Mouse (Mus musculus): ENCODE results near the gene Naa38. TPM values are rescaled to one million over a fixed set of nuclear protein-coding genes. Genes with fewer than 3 reads are reported as not detected.

Naa38 gene
- total RNA-seq, 2 experiments from 2014 or later: 97.9 to 108 TPM

DNA sequence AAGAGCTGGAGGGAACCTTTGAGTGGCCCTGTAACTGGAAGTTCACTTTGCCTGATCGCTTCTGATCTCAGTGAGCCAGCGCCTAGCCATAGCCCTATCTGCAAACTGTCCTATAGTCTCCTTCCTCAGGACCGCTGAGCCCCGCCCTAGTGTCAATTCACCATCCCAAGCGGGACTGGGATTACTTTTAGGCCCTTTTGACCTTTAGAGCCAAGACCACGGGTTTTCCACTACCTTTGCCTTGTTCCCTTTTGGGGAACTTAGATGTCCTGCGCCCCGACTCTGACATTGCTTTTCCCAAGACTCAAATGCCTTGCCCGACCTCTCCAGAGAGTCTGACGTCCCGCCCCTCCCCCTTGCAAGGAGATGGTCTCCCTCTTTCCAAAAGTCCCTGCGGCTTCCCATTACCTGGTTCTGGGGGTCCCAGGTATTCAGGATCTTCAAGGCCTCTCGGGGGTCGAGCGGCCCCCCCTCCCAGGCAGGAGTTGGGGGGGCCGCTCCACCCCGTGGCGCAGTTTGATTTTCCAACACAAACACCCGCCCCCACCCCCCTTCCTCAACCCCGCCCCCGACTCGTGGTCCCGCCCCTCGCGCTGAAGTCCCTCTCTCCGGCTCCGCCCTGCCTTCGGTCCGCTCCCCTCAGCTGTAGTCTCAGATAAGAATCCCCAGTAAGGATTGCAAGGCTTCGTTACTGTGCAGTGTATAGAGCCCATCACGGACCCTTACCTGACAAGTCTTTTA, 24.7 kb downstream of the Naa38 start:
- intact Hi-C loops (cut with DNase I): loop anchor here (10.0 kb wide), 1 partner anchor 325 kb away; the partner anchor contains the start of gene Per1
- DNase-seq (ENCODE audit: low spot score in 2 of 2): no peak

- intact Hi-C loops (cut with DNase I): no loop called here
- no peak for DNase-seq (ENCODE audit: low spot score in 2 of 2)
Measured at GRCm38 (mm10) chr11:69420554-69421000, 25.3 kb downstream of the Naa38 start.

- intact Hi-C loops (cut with DNase I): no loop called here
- no peak for DNase-seq (ENCODE audit: low spot score in 2 of 2)
Measured at GRCm38 (mm10) chr11:69421131-69421977, 26.1 kb downstream of the Naa38 start.

DNA sequence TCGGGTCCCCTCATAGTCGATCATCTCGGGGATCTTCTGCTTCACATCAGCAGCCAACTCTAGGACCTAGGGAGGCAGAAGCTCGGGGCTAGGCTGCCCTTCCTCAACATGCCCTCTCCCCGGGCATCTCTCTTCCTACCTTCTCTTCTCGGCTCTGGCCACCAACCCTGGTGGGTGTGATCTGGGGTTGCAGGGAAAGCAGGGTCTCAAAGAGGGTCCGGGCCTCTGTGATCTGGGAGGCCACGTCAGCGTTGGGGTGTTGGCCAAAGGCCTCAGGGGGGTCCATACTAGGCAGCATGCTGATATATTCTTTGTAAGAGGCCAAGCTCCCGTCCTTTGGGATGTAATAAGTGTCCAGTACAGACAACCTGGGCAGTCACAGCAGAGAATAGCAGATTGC, 27.6 kb downstream of the Naa38 start:
- intact Hi-C loops (cut with DNase I): no loop called here
- DNase-seq (ENCODE audit: low spot score in 2 of 2): no peak

- intact Hi-C loops (cut with DNase I): no loop called here
- DNase-seq (ENCODE audit: low spot score in 2 of 2): no peak
Measured at GRCm38 (mm10) chr11:69423885-69424284, 28.6 kb downstream of the Naa38 start.

GRCm38 (mm10) chr11:69426246-69426645, 31.0 kb downstream of the Naa38 start:
- intact Hi-C loops (cut with DNase I): no loop called here
- DNase-seq (ENCODE audit: low spot score in 2 of 2): no peak

DNA sequence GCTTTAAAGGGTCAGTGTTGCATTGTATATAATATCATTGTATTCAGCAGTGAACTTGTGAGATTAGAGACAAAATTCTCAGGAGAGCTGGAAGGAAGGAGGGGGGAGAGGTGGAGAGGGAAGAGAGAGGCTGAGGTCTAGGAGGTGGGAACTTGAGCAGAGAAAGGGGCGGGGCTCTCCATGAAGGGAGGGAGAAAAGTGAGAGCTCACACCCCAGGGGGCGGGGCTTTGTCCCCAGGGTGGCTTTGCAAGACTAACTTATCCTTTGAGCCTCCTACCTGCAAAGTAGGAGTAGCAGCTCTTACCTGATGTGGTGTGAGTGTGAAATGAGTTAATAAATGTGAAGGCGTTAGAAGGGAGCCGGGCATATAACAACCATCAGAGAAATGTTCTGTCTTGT, 33.5 kb downstream of the Naa38 start:
- DNase-seq (ENCODE audit: low spot score in 2 of 2): no peak
- intact Hi-C loops (cut with DNase I): no loop called here

- DNase-seq (ENCODE audit: low spot score in 2 of 2): no peak
- intact Hi-C loops (cut with DNase I): no loop called here
Measured at GRCm38 (mm10) chr11:69429313-69429712, 34.0 kb downstream of the Naa38 start.

GRCm38 (mm10) chr11:69430631-69431030, 35.3 kb downstream of the Naa38 start:
- intact Hi-C loops (cut with DNase I): no loop called here
- DNase-seq (ENCODE audit: low spot score in 2 of 2): no peak

- DNase-seq (ENCODE audit: low spot score in 2 of 2): peak in 1 of 2 experiments; percentile 66
- intact Hi-C loops (cut with DNase I): loop anchor here (1.0 to 2.0 kb wide), 2 partner anchors 31 to 82 kb away; no protein-coding TSS in a partner anchor
Measured at GRCm38 (mm10) chr11:69431829-69432639, 36.7 kb downstream of the Naa38 start.

- intact Hi-C loops (cut with DNase I): loop anchor here (1.0 to 2.0 kb wide), 2 partner anchors 32 to 82 kb away; no protein-coding TSS in a partner anchor
- DNase-seq (ENCODE audit: low spot score in 2 of 2): no peak
Measured at GRCm38 (mm10) chr11:69432640-69432982, 37.3 kb downstream of the Naa38 start.

DNA sequence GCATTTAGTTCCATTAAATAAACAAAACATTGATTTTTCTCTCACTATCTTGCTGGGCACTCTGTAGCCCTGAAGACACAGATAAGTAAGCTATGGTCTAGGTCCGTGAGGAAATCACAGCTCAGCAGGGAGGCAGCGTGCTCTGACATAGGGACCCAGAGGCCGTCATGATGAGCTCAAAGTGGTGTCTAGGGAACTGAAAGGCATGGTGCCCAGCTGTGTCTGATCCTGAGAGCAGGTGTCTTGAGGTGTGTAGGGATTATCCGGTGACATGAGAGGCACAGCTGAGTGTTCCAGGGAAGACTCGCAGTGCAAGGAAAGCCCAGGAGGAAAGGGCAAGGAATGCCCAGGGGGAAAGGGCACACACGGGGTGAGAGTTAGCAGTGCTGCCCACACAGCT, 37.9 kb downstream of the Naa38 start:
- no peak for DNase-seq (ENCODE audit: low spot score in 2 of 2)
- intact Hi-C loops (cut with DNase I): loop anchor here (2.0 kb wide), 1 partner anchor 32 kb away; no protein-coding TSS in a partner anchor

- DNase-seq (ENCODE audit: low spot score in 2 of 2): no peak
- intact Hi-C loops (cut with DNase I): no loop called here
Measured at GRCm38 (mm10) chr11:69437291-69437690, 42.0 kb downstream of the Naa38 start.

- intact Hi-C loops (cut with DNase I): no loop called here
- no peak for DNase-seq (ENCODE audit: low spot score in 2 of 2)
Measured at GRCm38 (mm10) chr11:69443328-69443727, 48.0 kb downstream of the Naa38 start.

Other genes starting within 250 kb of the Naa38 start
- 1 to 10 TPM; 6.0 to 6.1 TPM for gene Alox12b, start 238.5 kb upstream of the Naa38 start, total RNA-seq (2021)
- gene Alox8, start 197.6 kb upstream of the Naa38 start, total RNA-seq (2021): 1 to 10 TPM; 4.2 to 6.5 TPM
- 1 to 10 TPM in 1 of 2 experiments, under 1 TPM in 1; 0.84 to 1.2 TPM for gene Gucy2e, start 158.5 kb upstream of the Naa38 start, total RNA-seq (2021)
- 10 to 100 TPM; 15.5 to 24.2 TPM for gene Cntrob, start 71.7 kb upstream of the Naa38 start, total RNA-seq (2021)
- 10 to 100 TPM; 50.9 to 59.8 TPM for gene Trappc1, start 71.5 kb upstream of the Naa38 start, total RNA-seq (2021)
- gene Kcnab3, start 69.2 kb upstream of the Naa38 start, total RNA-seq (2021): 10 to 100 TPM; 72.6 to 78.9 TPM
- gene Rnf227, start 55.0 kb upstream of the Naa38 start, total RNA-seq (2021): 100 to 1,000 TPM; 150 to 171 TPM
- gene Chd3, start 26.1 kb upstream of the Naa38 start, total RNA-seq (2021): 100 to 1,000 TPM; 421 to 443 TPM
- gene Cyb5d1, start 144 bp downstream of the Naa38 start, total RNA-seq (2021): 10 to 100 TPM; 36.4 to 43.1 TPM
- 1 to 10 TPM; 2.9 to 4.7 TPM for gene Tmem88, start 2.7 kb downstream of the Naa38 start, total RNA-seq (2021)
- gene Kdm6b, start 18.2 kb downstream of the Naa38 start, total RNA-seq (2021): 10 to 100 TPM; 19.9 to 23.9 TPM
- 1 to 10 TPM; 1.4 to 2.1 TPM for gene Dnah2, start 153.6 kb downstream of the Naa38 start, total RNA-seq (2021)
- gene Efnb3, start 164.7 kb downstream of the Naa38 start, total RNA-seq (2021): 10 to 100 TPM; 56.1 to 57.3 TPM
- 10 to 100 TPM; 10.2 to 10.8 TPM for gene Wrap53, start 184.8 kb downstream of the Naa38 start, total RNA-seq (2021)
- gene Trp53, start 184.9 kb downstream of the Naa38 start, total RNA-seq (2021): 10 to 100 TPM; 21.7 to 22.6 TPM
- 100 to 1,000 TPM; 398 to 420 TPM for gene Atp1b2, start 210.5 kb downstream of the Naa38 start, total RNA-seq (2021)
- not detected for gene Shbg, start 222.4 kb downstream of the Naa38 start, total RNA-seq (2021)
- 10 to 100 TPM in 1 of 2 experiments, 1 to 10 TPM in 1; 9.5 to 11.2 TPM for gene Sat2, start 226.5 kb downstream of the Naa38 start, total RNA-seq (2021)
- gene Fxr2, start 237.5 kb downstream of the Naa38 start, total RNA-seq (2021): 100 to 1,000 TPM; 117 to 149 TPM